Mouse (Mus musculus) forebrain, embryonic 11.5 days (tissue): ENCODE measurements around the gene H2-M10.2. TPM values are rescaled to one million over a fixed set of nuclear protein-coding genes. Genes with fewer than 3 reads are reported as not detected.
"Not testable (repeated sequence)": the region's sequence is repeated elsewhere in the genome, so short reads cannot be mapped to it uniquely, and the experiment has no call there.

Source experiments
- ATAC-seq: fragments of 200-750 bp; cut with Nextera tagmentation; replicated peaks from 2 replicates; pipeline ENCODE4 v1.8.0; 2017; ENCODE audit warnings: moderate TSS enrichment; ENCODE audit not compliant: low FRiP score
- DNase-seq: peaks from one replicate; pipeline ENCODE4 v3.0.0-alpha.2; 2017; ENCODE audit warnings: low spot score
- H3K27ac ChIP-seq: fragments of 300-500 bp; sonication (generic); 2 replicates; pipeline ENCODE4 v1.5.1; 2014; ENCODE audit warnings: low read depth, low read length
- H3K27me3 ChIP-seq: fragments of 300-500 bp; sonication (generic); 2 replicates; pipeline ENCODE4 v1.6.1; 2014; ENCODE audit warnings: mild to moderate bottlenecking, low read length, mixed read lengths; ENCODE audit not compliant: control insufficient read depth, insufficient read depth
- H3K36me3 ChIP-seq: fragments of 300-500 bp; sonication (generic); 2 replicates; pipeline ENCODE4 v1.6.1; 2014; ENCODE audit warnings: mild to moderate bottlenecking, low read length, moderate library complexity, mixed read lengths; ENCODE audit not compliant: control insufficient read depth, insufficient read depth
- H3K4me1 ChIP-seq: fragments of 300-500 bp; sonication (generic); replicated peaks from 2 replicates; pipeline ENCODE4 v1.6.1; 2014; ENCODE audit warnings: low read length, mixed read lengths; ENCODE audit not compliant: control insufficient read depth, insufficient read depth
- H3K4me2 ChIP-seq: fragments of 300-500 bp; sonication (generic); 2 replicates; pipeline ENCODE4 v1.6.1; 2014; ENCODE audit warnings: low read depth, mild to moderate bottlenecking, low read length, moderate library complexity, mixed read lengths; ENCODE audit not compliant: severe bottlenecking
- H3K4me3 ChIP-seq: fragments of 300-500 bp; sonication (generic); 2 replicates; pipeline ENCODE4 v1.5.1; 2014; ENCODE audit warnings: low read depth, low read length
- H3K9ac ChIP-seq: fragments of 300-500 bp; sonication (generic); 2 replicates; pipeline ENCODE4 v1.6.1; 2014; ENCODE audit warnings: low read length
- H3K9me3 ChIP-seq: fragments of 300-500 bp; sonication (generic); 2 replicates; pipeline ENCODE4 v1.6.1; 2016; ENCODE audit warnings: low read length, mixed read lengths; ENCODE audit not compliant: control insufficient read depth
- WGBS: fragments of 180-500 bp; shearing (Covaris S2); extraction: QIAGEN DNeasy Blood & Tissue Kit; methylation state at CpG from one replicate; pipeline ENCODE4 v1.1.7; 2014; 5-methylcytosine and 5-hydroxymethylcytosine counted together
- polyA plus RNA-seq: library from polyadenylated mRNA; unstranded; fragments of >200 nt; fragmentation: Nextera tagmentation; extraction: Ambion mirVana; gene quantifications from 2 replicates; pipeline ENCODE4 v1.2.1, GENCODE M21; 2014

The H2-M10.2 gene
- polyA plus RNA-seq, 1 experiment from 2014 or later: 0.33 TPM

DNA sequence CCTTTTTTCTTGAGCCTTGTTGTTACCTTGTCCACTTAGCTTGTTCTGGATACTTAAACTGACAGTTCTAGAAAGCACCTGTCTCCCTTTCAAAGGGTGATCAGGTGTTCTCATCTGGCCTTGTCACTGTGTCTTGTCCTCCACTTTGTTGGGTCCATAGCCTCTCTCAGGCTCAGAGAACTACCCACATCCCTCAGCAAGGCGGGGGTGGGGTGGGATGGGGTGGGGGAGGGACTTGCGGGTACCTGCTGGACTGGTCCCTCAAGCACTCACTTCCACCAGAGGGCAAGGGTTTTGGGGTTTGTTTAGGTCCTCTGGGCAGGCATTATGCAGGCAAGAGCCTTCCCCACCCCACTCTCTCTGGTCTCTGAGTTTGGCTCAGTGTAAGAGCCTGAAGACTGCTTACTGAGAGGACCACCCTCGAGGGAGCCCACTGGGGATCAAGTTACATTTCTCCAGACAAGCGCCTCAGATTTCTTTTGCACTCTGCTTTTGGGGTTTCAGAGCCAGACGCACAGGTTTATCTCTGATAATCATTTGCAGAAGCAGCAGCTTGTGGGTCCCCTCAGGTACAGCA is 45.6 kb downstream of the H2-M10.2 start:
- WGBS: 13% methylated on average over 5 of the region's 5 CpGs
- DNase-seq (no peak), ATAC-seq (no peak)
- Histone ChIP-seq H3K4me2 (no peak overlapping the region), H3K27ac (no peak overlapping the region), H3K9ac (no peak overlapping the region), H3K27me3 (peaks cover 12% of the 10 kb centered on the region), H3K4me3 (no peak overlapping the region), H3K36me3 (no peaks in the 10 kb centered on the region), H3K9me3 (no peaks in the 10 kb centered on the region), H3K4me1 (peaks cover 5% of the 10 kb centered on the region)

DNA sequence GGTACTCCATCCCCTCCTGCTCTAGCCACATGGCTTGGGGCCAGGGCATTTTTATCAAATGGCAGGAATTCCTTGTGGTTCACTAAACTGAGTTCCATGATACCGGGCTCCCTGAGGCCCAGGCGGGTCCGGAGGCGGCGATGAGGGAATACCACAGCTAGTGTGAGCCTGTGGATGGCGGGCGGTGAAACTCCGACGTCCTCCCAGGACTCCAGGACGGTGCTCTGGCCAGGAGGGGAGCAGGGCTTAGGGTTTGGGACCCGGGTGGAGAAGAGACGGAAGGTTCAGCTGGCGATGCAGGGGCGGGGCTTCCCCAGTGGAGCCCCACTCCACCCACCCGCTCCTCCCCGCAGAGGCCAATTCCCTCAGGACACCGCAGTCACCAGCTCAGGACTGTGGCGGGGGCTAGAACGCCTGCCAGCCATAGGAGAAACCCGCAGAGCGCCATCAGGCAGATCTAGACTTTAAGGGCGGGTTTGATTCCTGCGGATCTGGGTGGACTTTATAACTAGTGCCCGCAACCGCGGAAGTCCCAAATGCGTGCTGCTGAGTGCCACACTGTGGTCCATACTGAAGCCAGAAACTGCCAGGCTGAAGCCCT is 48.9 kb downstream of the H2-M10.2 start:
- no peaks in the 10 kb centered on the region for H3K36me3 ChIP-seq
- peak overlapping the region; percentile 31 for H3K4me3 ChIP-seq
- H3K4me1 ChIP-seq: peaks cover 5% of the 10 kb centered on the region
- no peaks in the 10 kb centered on the region for H3K9me3 ChIP-seq
- H3K27me3 ChIP-seq: peaks cover 12% of the 10 kb centered on the region
- DNase-seq (peak; percentile 64), ATAC-seq (no peak)
- peak overlapping the region; percentile 57 for H3K4me2 ChIP-seq
- H3K27ac ChIP-seq: no peak overlapping the region
- peak overlapping the region; percentile 53 for H3K9ac ChIP-seq
- WGBS: 2% methylated on average over 27 of the region's 27 CpGs

GRCm38 (mm10) chr17:36235300-36235699 is 51.0 kb downstream of the H2-M10.2 start:
- H3K4me2 ChIP-seq, H3K9me3 ChIP-seq, DNase-seq, H3K27ac ChIP-seq, ATAC-seq, H3K4me1 ChIP-seq, H3K4me3 ChIP-seq, H3K36me3 ChIP-seq, H3K9ac ChIP-seq: not testable (repeated sequence)
- 33% methylated on average over 8 of the region's 9 CpGs for WGBS
- peaks cover 14% of the 10 kb centered on the region for H3K27me3 ChIP-seq

Other genes starting within 250 kb of the H2-M10.2 start
- 7.6 and 8.3 TPM in 2 replicates for gene H2-T22, start 243.7 kb downstream of the H2-M10.2 start, polyA plus RNA-seq
- gene Gm6034, start 243.5 kb downstream of the H2-M10.2 start, polyA plus RNA-seq: not detected in 2 replicates
- not detected in 2 replicates for gene Gm11127, start 228.1 kb downstream of the H2-M10.2 start, polyA plus RNA-seq
- not detected in 2 replicates for gene Gm19684, start 164.8 kb downstream of the H2-M10.2 start, polyA plus RNA-seq
- gene Gm7030, start 157.1 kb downstream of the H2-M10.2 start, polyA plus RNA-seq: not detected in 2 replicates
- not detected in 2 replicates for gene Gm8909, start 118.0 kb downstream of the H2-M10.2 start, polyA plus RNA-seq
- gene H2-T3, start 96.2 kb downstream of the H2-M10.2 start, polyA plus RNA-seq: not detected in 2 replicates
- 82.2 and 89.0 TPM in 2 replicates for gene Rpp21, start 28.4 kb downstream of the H2-M10.2 start, polyA plus RNA-seq
- 22.0 and 23.0 TPM in 2 replicates for gene Trim39, start 14.2 kb downstream of the H2-M10.2 start, polyA plus RNA-seq
- gene H2-M10.1, start 39.7 kb upstream of the H2-M10.2 start, polyA plus RNA-seq: not detected in 2 replicates
- not detected in 2 replicates for gene H2-M10.3, start 81.9 kb upstream of the H2-M10.2 start, polyA plus RNA-seq
- not detected in 2 replicates for gene H2-M10.4, start 175.8 kb upstream of the H2-M10.2 start, polyA plus RNA-seq